Mouse (Mus musculus): ENCODE measurements at regions not wholly inside any gene's neighbourhood (a gene's known extent, or its start where the extent isn't known, plus 50 kb on each side); places are given as distances from the start of the nearest gene placed in this dataset.

DNA sequence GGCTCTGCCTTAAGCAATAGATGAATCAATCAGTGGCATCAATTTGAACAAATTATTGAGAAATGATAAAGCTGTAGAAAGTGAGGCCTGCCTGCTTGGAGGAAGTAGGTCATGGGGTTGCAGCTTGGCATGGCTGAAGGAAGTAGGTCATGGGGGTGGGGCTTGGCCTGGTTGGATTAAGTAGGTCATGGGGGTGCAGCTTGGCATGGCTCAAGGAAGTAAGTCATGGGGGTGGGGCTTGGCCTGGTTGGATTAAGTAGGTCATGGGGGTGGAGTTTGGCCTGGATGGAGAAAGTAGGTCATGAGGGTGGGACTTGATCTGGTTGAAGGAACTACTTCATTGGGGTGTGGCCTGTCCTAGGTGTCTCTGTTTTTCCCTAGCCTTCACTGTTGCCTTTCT is 106.8 kb upstream of the Dap start:
- no peaks in the 10 kb centered on the region for H3K4me1 ChIP-seq (ENCODE audit: insufficient read depth)
- no peak for DNase-seq
- TF ChIP-seq CTCF (IDR thresholded peaks at IDR 0.05; ENCODE audit: low read depth): no peak
- no peak for TF ChIP-seq EP300 (IDR thresholded peaks at IDR 0.05; ENCODE audit: low read depth)
- no peaks in the 10 kb centered on the region for H3K9me3 ChIP-seq (ENCODE audit: low read length)
- ATAC-seq: no peak
- H3K4me3 ChIP-seq (ENCODE audit: low read depth, low read length): no peak overlapping the region
- no peak overlapping the region for H3K27ac ChIP-seq (ENCODE audit: low read depth)
- no peak overlapping the region for H3K9ac ChIP-seq (replicated peaks)
- no peaks in the 10 kb centered on the region for H3K36me3 ChIP-seq (replicated peaks; ENCODE audit: insufficient read depth, low read length)
- no peak overlapping the region for H3K4me2 ChIP-seq (ENCODE audit: low read depth, low read length)
- no peaks in the 10 kb centered on the region for H3K27me3 ChIP-seq (ENCODE audit: insufficient read depth, low read length)

- H3K9ac ChIP-seq (replicated peaks): no peak overlapping the region
- H3K4me2 ChIP-seq (ENCODE audit: low read depth, low read length): no peak overlapping the region
- DNase-seq (no peak), ATAC-seq (no peak)
- no peaks in the 10 kb centered on the region for H3K9me3 ChIP-seq (ENCODE audit: low read length)
- 74% methylated on average over 6 of the region's 6 CpGs for WGBS (ENCODE audit: insufficient replicate concordance)
- H3K4me1 ChIP-seq (ENCODE audit: insufficient read depth): no peaks in the 10 kb centered on the region
- H3K36me3 ChIP-seq (replicated peaks; ENCODE audit: insufficient read depth, low read length): no peaks in the 10 kb centered on the region
- TF ChIP-seq EP300 (IDR thresholded peaks at IDR 0.05; ENCODE audit: low read depth) (no peak), CTCF (IDR thresholded peaks at IDR 0.05; ENCODE audit: low read depth) (no peak)
- no peaks in the 10 kb centered on the region for H3K27me3 ChIP-seq (ENCODE audit: insufficient read depth, low read length)
- no peak overlapping the region for H3K4me3 ChIP-seq (ENCODE audit: low read depth, low read length)
- no peak overlapping the region for H3K27ac ChIP-seq (ENCODE audit: low read depth)
Measured at GRCm38 (mm10) chr15:31120147-31120546, 104.0 kb upstream of the Dap start.

- ATAC-seq (no peak), DNase-seq (no peak)
- Histone ChIP-seq H3K4me2 (ENCODE audit: low read depth, low read length) (no peak overlapping the region), H3K4me3 (ENCODE audit: low read depth, low read length) (no peak overlapping the region), H3K9me3 (ENCODE audit: low read length) (no peaks in the 10 kb centered on the region), H3K27ac (ENCODE audit: low read depth) (no peak overlapping the region), H3K27me3 (ENCODE audit: insufficient read depth, low read length) (no peaks in the 10 kb centered on the region), H3K4me1 (ENCODE audit: insufficient read depth) (no peaks in the 10 kb centered on the region), H3K36me3 (replicated peaks; ENCODE audit: insufficient read depth, low read length) (no peaks in the 10 kb centered on the region), H3K9ac (replicated peaks) (no peak overlapping the region)
- 69% methylated on average over 1 of the region's 1 CpGs for WGBS (ENCODE audit: insufficient replicate concordance)
- TF ChIP-seq EP300 (IDR thresholded peaks at IDR 0.05; ENCODE audit: low read depth) (no peak), CTCF (IDR thresholded peaks at IDR 0.05; ENCODE audit: low read depth) (no peak)
Measured at GRCm38 (mm10) chr15:31125784-31126183, 98.3 kb upstream of the Dap start.

DNA sequence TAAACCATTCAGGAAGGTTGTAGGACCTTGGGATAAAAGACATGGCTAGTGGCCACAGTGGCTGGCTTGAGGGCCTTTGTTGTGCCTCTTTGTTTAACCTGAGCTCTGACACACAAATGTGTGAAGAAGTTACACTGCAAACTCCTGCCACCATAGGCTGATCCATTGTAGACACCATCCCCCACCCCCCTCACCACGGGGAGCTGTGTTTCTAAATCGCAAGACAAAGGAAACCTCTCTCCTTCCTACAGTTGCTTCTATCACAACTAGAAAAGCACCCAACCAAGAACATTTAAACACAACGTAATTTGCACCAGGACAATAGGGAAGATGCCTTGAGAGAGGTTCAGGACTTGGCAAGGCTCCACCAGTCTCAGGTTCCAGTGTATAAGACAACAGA is 97.1 kb upstream of the Dap start:
- WGBS (ENCODE audit: insufficient replicate concordance): 49% methylated on average over 3 of the region's 3 CpGs
- H3K27ac ChIP-seq (ENCODE audit: low read depth): no peak overlapping the region
- no peak for ATAC-seq

DNA sequence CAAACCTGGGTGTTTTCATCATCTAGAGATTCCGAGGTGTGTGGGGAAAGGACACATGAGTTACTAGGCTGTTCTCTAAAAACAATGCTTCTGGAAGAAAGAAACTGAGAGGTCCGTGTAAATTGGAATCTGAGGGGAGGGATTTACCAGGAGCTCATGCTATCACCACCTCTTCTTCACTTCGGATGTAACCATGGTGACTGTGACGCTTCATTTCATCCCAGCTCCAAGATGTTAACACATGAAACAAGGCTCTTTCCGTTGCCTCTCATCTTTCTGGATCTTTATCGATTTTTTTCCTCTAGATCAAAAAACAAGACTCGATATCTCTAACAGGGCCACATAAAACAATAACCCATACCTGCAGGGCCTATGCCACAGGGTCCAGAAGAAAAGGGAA is 89.2 kb upstream of the Dap start:
- WGBS (ENCODE audit: insufficient replicate concordance): 62% methylated on average over 7 of the region's 7 CpGs
- no peak overlapping the region for H3K4me3 ChIP-seq (ENCODE audit: low read depth, low read length)
- H3K27ac ChIP-seq (ENCODE audit: low read depth): no peak overlapping the region
- TF ChIP-seq CTCF (IDR thresholded peaks at IDR 0.05; ENCODE audit: low read depth) (no peak), EP300 (IDR thresholded peaks at IDR 0.05; ENCODE audit: low read depth) (no peak)
- H3K4me1 ChIP-seq (ENCODE audit: insufficient read depth): no peaks in the 10 kb centered on the region
- H3K4me2 ChIP-seq (ENCODE audit: low read depth, low read length): no peak overlapping the region
- H3K9me3 ChIP-seq (ENCODE audit: low read length): no peaks in the 10 kb centered on the region
- H3K9ac ChIP-seq (replicated peaks): no peak overlapping the region
- no peaks in the 10 kb centered on the region for H3K36me3 ChIP-seq (replicated peaks; ENCODE audit: insufficient read depth, low read length)
- no peaks in the 10 kb centered on the region for H3K27me3 ChIP-seq (ENCODE audit: insufficient read depth, low read length)
- ATAC-seq: no peak
- DNase-seq: no peak

More for the DNA sequence above, 97.1 kb upstream of the Dap start:
- Histone ChIP-seq H3K4me1 (ENCODE audit: insufficient read depth) (no peaks in the 10 kb centered on the region), H3K27me3 (ENCODE audit: insufficient read depth, low read length) (no peaks in the 10 kb centered on the region), H3K36me3 (replicated peaks; ENCODE audit: insufficient read depth, low read length) (no peaks in the 10 kb centered on the region), H3K4me2 (ENCODE audit: low read depth, low read length) (no peak overlapping the region), H3K9me3 (ENCODE audit: low read length) (no peaks in the 10 kb centered on the region), H3K9ac (replicated peaks) (no peak overlapping the region), H3K4me3 (ENCODE audit: low read depth, low read length) (no peak overlapping the region)
- TF ChIP-seq EP300 (IDR thresholded peaks at IDR 0.05; ENCODE audit: low read depth) (no peak), CTCF (IDR thresholded peaks at IDR 0.05; ENCODE audit: low read depth) (no peak)
- DNase-seq: no peak

DNA sequence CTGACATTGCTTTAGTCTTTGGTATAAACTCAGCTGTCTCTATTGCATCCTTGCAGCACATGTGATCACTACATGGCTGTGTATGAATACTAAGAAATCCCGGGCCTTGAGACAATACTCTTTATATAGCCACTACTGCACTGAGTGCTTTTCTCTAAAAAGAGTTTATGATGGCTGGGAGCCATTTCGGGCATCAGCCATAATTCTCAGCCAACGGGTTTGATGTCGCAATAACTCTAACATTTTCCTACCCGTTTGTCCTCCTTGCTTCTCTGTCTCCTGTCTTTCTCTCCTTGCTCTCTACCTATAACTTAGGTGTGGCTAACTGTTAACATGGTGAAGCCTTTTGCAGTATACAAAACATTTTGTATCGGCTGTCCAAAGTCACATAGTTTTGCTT is 85.5 kb upstream of the Dap start:
- Histone ChIP-seq H3K9ac (replicated peaks) (no peak overlapping the region), H3K27ac (ENCODE audit: low read depth) (no peak overlapping the region), H3K4me3 (ENCODE audit: low read depth, low read length) (no peak overlapping the region), H3K4me2 (ENCODE audit: low read depth, low read length) (no peak overlapping the region), H3K9me3 (ENCODE audit: low read length) (no peaks in the 10 kb centered on the region), H3K27me3 (ENCODE audit: insufficient read depth, low read length) (no peaks in the 10 kb centered on the region), H3K36me3 (replicated peaks; ENCODE audit: insufficient read depth, low read length) (no peaks in the 10 kb centered on the region), H3K4me1 (ENCODE audit: insufficient read depth) (no peaks in the 10 kb centered on the region)
- ATAC-seq (no peak), DNase-seq (no peak)
- TF ChIP-seq CTCF (IDR thresholded peaks at IDR 0.05; ENCODE audit: low read depth) (no peak), EP300 (IDR thresholded peaks at IDR 0.05; ENCODE audit: low read depth) (no peak)
- 75% methylated on average over 6 of the region's 6 CpGs for WGBS (ENCODE audit: insufficient replicate concordance)

- no peak overlapping the region for H3K4me3 ChIP-seq (ENCODE audit: low read depth, low read length)
- 64% methylated on average over 4 of the region's 4 CpGs for WGBS (ENCODE audit: insufficient replicate concordance)
- H3K9ac ChIP-seq (replicated peaks): no peak overlapping the region
- no peaks in the 10 kb centered on the region for H3K4me1 ChIP-seq (ENCODE audit: insufficient read depth)
- DNase-seq: no peak
- H3K36me3 ChIP-seq (replicated peaks; ENCODE audit: insufficient read depth, low read length): no peaks in the 10 kb centered on the region
- no peak overlapping the region for H3K27ac ChIP-seq (ENCODE audit: low read depth)
- no peaks in the 10 kb centered on the region for H3K27me3 ChIP-seq (ENCODE audit: insufficient read depth, low read length)
- H3K9me3 ChIP-seq (ENCODE audit: low read length): no peaks in the 10 kb centered on the region
- ATAC-seq: no peak
- no peak overlapping the region for H3K4me2 ChIP-seq (ENCODE audit: low read depth, low read length)
- TF ChIP-seq CTCF (IDR thresholded peaks at IDR 0.05; ENCODE audit: low read depth): no peak
- no peak for TF ChIP-seq EP300 (IDR thresholded peaks at IDR 0.05; ENCODE audit: low read depth)
Measured at GRCm38 (mm10) chr15:31141750-31142149, 82.4 kb upstream of the Dap start.
